Mouse (Mus musculus): Measurements from ENCODE around the gene Pcx.

DNA sequence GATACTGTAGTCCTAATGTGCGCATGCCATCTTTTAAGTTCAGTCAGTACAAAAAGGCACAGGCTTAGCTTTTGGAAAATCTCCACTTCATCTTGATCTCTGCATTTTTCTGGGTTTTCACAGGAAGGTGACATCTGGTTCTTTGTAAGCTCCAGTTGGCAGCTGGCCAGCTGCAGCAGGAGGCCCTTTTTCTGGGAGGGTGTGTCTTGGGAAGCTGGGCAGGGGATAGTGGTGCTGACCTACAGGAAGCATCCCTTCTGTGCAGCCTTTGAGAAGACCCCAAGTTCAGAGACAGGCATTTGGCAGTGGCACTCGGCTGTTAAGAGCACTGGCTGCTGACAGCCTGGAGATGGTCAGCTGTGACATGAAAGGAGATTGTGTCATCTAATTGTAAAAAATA is 5.5 kb downstream of the Pcx start:
- TF ChIP-seq CTCF (conservative IDR thresholded peaks at IDR 0.05; ENCODE audit: insufficient read depth, insufficient read length, low read depth, low read length) (no peak), POLR2A (IDR thresholded peaks at IDR 0.05; ENCODE audit: low read depth, low read length) (no peak)

Measured in kidney, adult 2 months (tissue).